Mouse (Mus musculus) olfactory bulb, adult 2 months (tissue): ENCODE data around the gene Tmem159.

Source experiments
- CTCF ChIP-seq: fragments of 200-500 bp; IDR thresholded peaks from 2 replicates; pipeline ENCODE4 v1.5.1; 2012; ENCODE audit warnings: low read depth, mild to moderate bottlenecking, low read length, moderate library complexity; ENCODE audit not compliant: insufficient read depth
- POLR2A ChIP-seq: fragments of 200-500 bp; IDR thresholded peaks from 2 replicates; pipeline ENCODE4 v1.6.1; 2012; ENCODE audit warnings: mild to moderate bottlenecking, low read depth, low read length, moderate library complexity; ENCODE audit not compliant: insufficient read depth

DNA sequence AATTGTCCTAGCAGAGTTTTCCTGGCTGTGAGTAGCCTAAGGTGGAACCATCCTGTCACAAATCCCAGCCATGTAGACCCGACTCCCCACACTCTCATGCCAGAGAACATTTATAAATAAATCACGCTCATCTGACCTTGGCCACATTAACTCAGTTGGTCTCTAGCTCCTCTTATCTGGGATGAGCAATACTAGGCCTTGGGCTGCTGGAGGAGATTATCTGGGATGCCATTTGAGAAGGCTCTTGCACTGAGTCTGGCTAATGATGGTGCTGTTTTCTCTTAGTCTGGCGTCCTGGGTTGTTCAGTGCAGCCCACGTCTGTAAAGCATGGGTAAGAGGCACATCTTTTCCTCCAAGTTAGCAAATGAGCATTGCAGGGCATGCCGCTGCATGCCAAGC lies 7.5 kb downstream of the Tmem159 start:
- TF ChIP-seq POLR2A (no peak), CTCF (no peak)
